In the genomic region with DNA sequence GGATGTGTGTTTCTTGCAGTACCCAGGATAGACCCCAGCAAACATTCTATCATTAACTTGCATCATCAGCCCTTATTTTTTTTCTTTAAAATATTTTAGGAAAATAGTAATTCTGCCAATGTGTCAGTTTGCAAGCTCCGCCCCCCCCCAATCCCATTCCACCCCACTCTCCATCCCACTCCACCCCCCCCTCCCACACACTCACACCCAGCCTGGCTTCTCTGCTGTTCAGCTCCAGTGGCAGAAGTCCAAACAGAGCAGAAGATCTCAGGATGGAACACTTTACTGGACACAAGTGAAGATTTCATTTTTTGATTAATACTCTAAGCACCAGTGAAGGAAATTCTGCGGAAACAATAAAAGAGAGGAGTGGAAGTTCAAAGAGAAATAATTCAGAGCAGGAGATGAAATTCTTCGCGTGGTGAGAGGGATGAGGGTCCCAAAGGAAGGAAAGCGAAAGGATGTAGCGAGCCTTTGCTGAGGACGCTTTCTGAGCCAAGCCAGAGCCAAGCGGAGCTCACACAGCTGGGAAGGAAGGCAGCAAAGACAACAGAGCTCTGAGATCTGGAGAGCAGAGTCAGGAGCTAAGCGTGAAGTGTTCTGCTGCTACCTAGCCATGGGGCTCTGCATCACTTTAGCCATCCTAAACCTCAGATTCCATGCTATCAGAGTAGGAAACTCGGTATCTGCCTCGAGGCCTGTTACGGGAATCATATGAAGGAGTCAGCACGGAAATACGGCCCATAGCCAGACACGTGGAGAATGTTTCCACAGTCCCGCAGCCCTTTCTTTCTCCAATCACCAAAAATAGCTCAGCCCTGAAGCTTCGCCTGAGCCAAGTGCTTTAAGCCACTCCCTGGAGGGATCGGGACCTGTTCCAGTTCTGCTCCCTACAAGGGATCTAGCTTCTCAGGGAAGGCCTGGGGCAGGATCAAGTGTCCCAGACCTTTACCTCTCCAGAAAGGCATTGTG, we compare ENCODE assay signal across 10 mouse cellular contexts. TPM values are rescaled to one million over a fixed set of nuclear protein-coding genes. Genes with fewer than 3 reads are reported as not detected.
DNase-seq lines count a peak whose midpoint lies in the region; ATAC-seq and TF ChIP-seq lines count a peak whose summit lies in the region.
"Had no signal": no experiment of that assay in that cellular context is flagged by ENCODE, and none has a peak within 500 bp of the region (broad histone marks: within the 10 kb centered on the region; RNA-seq: fewer than 3 reads in every experiment).

No protein-coding gene starts in this region.

- WGBS in limb, embryonic 12.5 days = 71% methylated on average over 18 of the region's 18 CpGs
- 83% methylated on average over 18 of the region's 18 CpGs for WGBS in limb, embryonic 10.5 days
- 51% methylated on average over 18 of the region's 18 CpGs for WGBS in intestine, postnatal 0 days
- WGBS in forebrain, embryonic 10.5 days = 87% methylated on average over 18 of the region's 18 CpGs
- WGBS in midbrain, embryonic 14.5 days = 86% methylated on average over 18 of the region's 18 CpGs

- no peak overlapping the region for H3K9ac ChIP-seq in limb, embryonic 12.5 days (replicated peaks)
- H3K9ac ChIP-seq in intestine, postnatal 0 days (ENCODE audit: low read depth, low read length) = no peak overlapping the region
- no peak overlapping the region for H3K9ac ChIP-seq in midbrain, embryonic 14.5 days (replicated peaks; ENCODE audit: low read length)
- H3K9ac ChIP-seq: liver, embryonic 14.5 days had no signal

- no peak overlapping the region for H3K4me3 ChIP-seq in limb, embryonic 12.5 days (replicated peaks)
- no peak overlapping the region for H3K4me3 ChIP-seq in limb, embryonic 10.5 days
- H3K4me3 ChIP-seq in intestine, postnatal 0 days (ENCODE audit: low read depth, low read length) = no peak overlapping the region
- H3K4me3 ChIP-seq in forebrain, embryonic 10.5 days = no peak overlapping the region
- no peak overlapping the region for H3K4me3 ChIP-seq in midbrain, embryonic 14.5 days (replicated peaks; ENCODE audit: low read depth, low read length)

- no peak for DNase-seq in limb, embryonic 10.5 days (ENCODE audit: low spot score)
- peak; percentile 72 for DNase-seq in gastrocnemius, postnatal 10 days
- DNase-seq in lung, postnatal 10 days = peak; percentile 77
- no peak for DNase-seq in natural killer cell, adult 2 months (ENCODE audit: low spot score in 2 of 2)
- no peak for DNase-seq in forebrain, embryonic 10.5 days (ENCODE audit: extremely low spot score, low spot score)
- DNase-seq in midbrain, embryonic 14.5 days = no peak

- no peaks in the 10 kb centered on the region for H3K9me3 ChIP-seq in limb, embryonic 12.5 days
- H3K9me3 ChIP-seq in limb, embryonic 10.5 days (replicated peaks) = no peaks in the 10 kb centered on the region
- H3K9me3 ChIP-seq in intestine, postnatal 0 days (ENCODE audit: control insufficient read depth) = no peaks in the 10 kb centered on the region
- H3K9me3 ChIP-seq in forebrain, embryonic 10.5 days = no peaks in the 10 kb centered on the region
- no peaks in the 10 kb centered on the region for H3K9me3 ChIP-seq in midbrain, embryonic 14.5 days (ENCODE audit: control insufficient read depth, low read length)

- no peak for TF ChIP-seq CTCF in intestine, postnatal 0 days (IDR thresholded peaks at IDR 0.05; ENCODE audit: low read depth)

- no peaks in the 10 kb centered on the region for H3K36me3 ChIP-seq in limb, embryonic 12.5 days
- no peaks in the 10 kb centered on the region for H3K36me3 ChIP-seq in limb, embryonic 10.5 days
- no peaks in the 10 kb centered on the region for H3K36me3 ChIP-seq in intestine, postnatal 0 days (ENCODE audit: control insufficient read depth, insufficient read depth)
- H3K36me3 ChIP-seq in forebrain, embryonic 10.5 days (replicated peaks) = no peaks in the 10 kb centered on the region
- no peaks in the 10 kb centered on the region for H3K36me3 ChIP-seq in midbrain, embryonic 14.5 days (ENCODE audit: control insufficient read depth, insufficient read depth, low read length)

- 0 out of 2 replicates have a peak overlapping the region, but pooled peaks have one; percentile 8 for H3K27ac ChIP-seq in limb, embryonic 12.5 days
- H3K27ac ChIP-seq in limb, embryonic 10.5 days = no peak overlapping the region; the same call in 1 of the 2 replicates
- H3K27ac ChIP-seq in intestine, postnatal 0 days (ENCODE audit: low read depth, low read length) = peak overlapping the region; percentile 64; the same call in 1 of the 2 replicates
- H3K27ac ChIP-seq in forebrain, embryonic 10.5 days = no peak overlapping the region
- H3K27ac ChIP-seq in midbrain, embryonic 14.5 days (replicated peaks; ENCODE audit: low read depth, low read length) = no peak overlapping the region
- H3K27ac ChIP-seq: liver, embryonic 14.5 days had no signal

- 0 out of 2 replicates have a peak, but pooled peaks cover 9% of the 10 kb centered on the region for H3K27me3 ChIP-seq in limb, embryonic 12.5 days
- H3K27me3 ChIP-seq in limb, embryonic 10.5 days (ENCODE audit: low read depth, poor library complexity, severe bottlenecking) = 0 out of 2 replicates have a peak, but pooled peaks cover 10% of the 10 kb centered on the region
- H3K27me3 ChIP-seq in intestine, postnatal 0 days (replicated peaks; ENCODE audit: control insufficient read depth, insufficient read depth, low read length) = no peaks in the 10 kb centered on the region
- peaks cover 9% of the 10 kb centered on the region; the same call in 1 of the 2 replicates for H3K27me3 ChIP-seq in forebrain, embryonic 10.5 days (ENCODE audit: poor library complexity, severe bottlenecking)
- no peaks in the 10 kb centered on the region for H3K27me3 ChIP-seq in midbrain, embryonic 14.5 days (ENCODE audit: control insufficient read depth, insufficient read depth, low read length)

- no peak overlapping the region for H3K4me2 ChIP-seq in limb, embryonic 12.5 days
- H3K4me2 ChIP-seq in intestine, postnatal 0 days (replicated peaks; ENCODE audit: low read depth) = peak overlapping the region; percentile 43
- no peak overlapping the region for H3K4me2 ChIP-seq in midbrain, embryonic 14.5 days (ENCODE audit: low read length)

- peaks cover 7% of the 10 kb centered on the region; the same call in 1 of the 2 replicates for H3K4me1 ChIP-seq in limb, embryonic 12.5 days (replicated peaks)
- H3K4me1 ChIP-seq in limb, embryonic 10.5 days = peaks cover 9% of the 10 kb centered on the region
- H3K4me1 ChIP-seq in intestine, postnatal 0 days (replicated peaks; ENCODE audit: control insufficient read depth, insufficient read depth, low read length) = no peaks in the 10 kb centered on the region
- peaks cover 15% of the 10 kb centered on the region for H3K4me1 ChIP-seq in forebrain, embryonic 10.5 days
- H3K4me1 ChIP-seq in midbrain, embryonic 14.5 days (ENCODE audit: control insufficient read depth, insufficient read depth, low read length) = no peaks in the 10 kb centered on the region

- no peak for ATAC-seq in limb, embryonic 12.5 days (ENCODE audit: insufficient number of reproducible peaks, insufficient read depth, low FRiP score, low TSS enrichment, low read depth)
- ATAC-seq in intestine, postnatal 0 days = no peak; the same call in 1 of the 2 replicates
- no peak for ATAC-seq in midbrain, embryonic 14.5 days (ENCODE audit: low FRiP score, low TSS enrichment)

RNA-seq across cellular contexts. Expression of gene Msgn1, which starts 4.8 kb away (rescaled TPM):
- polyA plus RNA-seq in limb, embryonic 12.5 days (2016; fragmentation: Nextera tagmentation; extraction: Ambion mirVana) = not detected in 2 replicates
- polyA plus RNA-seq in limb, embryonic 10.5 days (2016; fragmentation: Nextera tagmentation; extraction: Ambion mirVana) = 0.26 TPM in 1 of 2 replicates, not detected in the other
- not detected for total RNA-seq in gastrocnemius, postnatal 10 days (2021)
- polyA plus RNA-seq in intestine, postnatal 0 days (2015; fragmentation: Nextera tagmentation; extraction: Ambion mirVana) = not detected in 2 replicates
- polyA plus RNA-seq in forebrain, embryonic 10.5 days (2016; fragmentation: Nextera tagmentation; extraction: Ambion mirVana) = not detected in 2 replicates
- polyA plus RNA-seq in midbrain, embryonic 14.5 days (2014; fragmentation: Nextera tagmentation; extraction: Ambion mirVana) = not detected in 2 replicates
- total RNA-seq: common myeloid progenitor, adult 5-6 weeks had no signal
- polyA plus RNA-seq: liver, embryonic 14.5 days had no signal

RNA-seq across cellular contexts. Expression of gene Kcns3, which starts 53.1 kb away (rescaled TPM):
- 0.61 and 0.70 TPM in 2 replicates for polyA plus RNA-seq in limb, embryonic 12.5 days (2016; fragmentation: Nextera tagmentation; extraction: Ambion mirVana)
- polyA plus RNA-seq in limb, embryonic 10.5 days (2016; fragmentation: Nextera tagmentation; extraction: Ambion mirVana) = 0.18 and 0.28 TPM in 2 replicates
- total RNA-seq in gastrocnemius, postnatal 10 days (2021) = 1 to 10 TPM in 1 of 2 experiments, under 1 TPM in 1; 0.97 to 1.2 TPM
- 10.4 and 11.8 TPM in 2 replicates for polyA plus RNA-seq in intestine, postnatal 0 days (2015; fragmentation: Nextera tagmentation; extraction: Ambion mirVana)
- polyA plus RNA-seq in forebrain, embryonic 10.5 days (2016; fragmentation: Nextera tagmentation; extraction: Ambion mirVana) = 0.11 TPM in 2 replicates
- 0.18 and 0.46 TPM in 2 replicates for polyA plus RNA-seq in midbrain, embryonic 14.5 days (2014; fragmentation: Nextera tagmentation; extraction: Ambion mirVana)
- total RNA-seq: common myeloid progenitor, adult 5-6 weeks had no signal

Comparison
In these comparisons a context has a peak if more than half of its experiments do, and no peak if none do; other contexts are left out.
1. H3K27ac ChIP-seq: peak in limb, embryonic 12.5 days (single experiment) and intestine, postnatal 0 days (single experiment); none in limb, embryonic 10.5 days (single experiment), forebrain, embryonic 10.5 days (single experiment) and midbrain, embryonic 14.5 days (single experiment).
2. DNase-seq: peak in gastrocnemius, postnatal 10 days (single experiment) and lung, postnatal 10 days (single experiment); none in limb, embryonic 10.5 days (single experiment), natural killer cell, adult 2 months (0 of 2), forebrain, embryonic 10.5 days (single experiment) and midbrain, embryonic 14.5 days (single experiment).